Mouse (Mus musculus) thymus, adult 2 months (tissue): ENCODE measurements around the gene Kif28. TPM values are rescaled to one million over a fixed set of nuclear protein-coding genes. Genes with fewer than 3 reads are reported as not detected.
"Not testable (repeated sequence)": the region's sequence is repeated elsewhere in the genome, so short reads cannot be mapped to it uniquely, and the experiment has no call there.

Source experiments
- DNase-seq: peaks from one replicate; pipeline ENCODE4 v3.0.0; 2021
- H3K27ac ChIP-seq: fragments of 200-500 bp; 2 replicates; pipeline ENCODE4 v1.5.1; 2012; ENCODE audit warnings: low read length, control low read depth; ENCODE audit not compliant: control insufficient read depth, insufficient read depth
- H3K27me3 ChIP-seq: fragments of 200-500 bp; 2 replicates; pipeline ENCODE4 v1.6.1; 2012; ENCODE audit warnings: mild to moderate bottlenecking, low read length, moderate library complexity, mixed read lengths; ENCODE audit not compliant: control insufficient read depth, insufficient read depth
- H3K36me3 ChIP-seq: fragments of 200-500 bp; 2 replicates; pipeline ENCODE4 v1.6.1; 2012; ENCODE audit warnings: mild to moderate bottlenecking, low read length, moderate library complexity; ENCODE audit not compliant: control insufficient read depth, insufficient read depth
- H3K4me1 ChIP-seq: fragments of 200-500 bp; replicated peaks from 2 replicates; pipeline ENCODE4 v1.6.1; 2012; ENCODE audit warnings: low read length; ENCODE audit not compliant: control insufficient read depth, insufficient read depth
- H3K4me3 ChIP-seq: fragments of 200-500 bp; 2 replicates; pipeline ENCODE4 v1.5.1; 2012; ENCODE audit warnings: mild to moderate bottlenecking, low read length, control low read depth, moderate library complexity; ENCODE audit not compliant: control insufficient read depth, insufficient read depth
- CTCF ChIP-seq: fragments of 200-500 bp; IDR thresholded peaks from 2 replicates; pipeline ENCODE4 v1.5.1; 2012; ENCODE audit warnings: mild to moderate bottlenecking, control low read depth, low read length, moderate library complexity, borderline replicate concordance; ENCODE audit not compliant: control insufficient read depth, poor library complexity, insufficient read depth; ENCODE audit errors: extremely low read depth
- POLR2A ChIP-seq: fragments of 200-500 bp; IDR thresholded peaks from 2 replicates; pipeline ENCODE4 v1.6.1; 2012; ENCODE audit warnings: mild to moderate bottlenecking, low read length, control low read depth, moderate library complexity; ENCODE audit not compliant: control insufficient read depth, poor library complexity, insufficient read depth; ENCODE audit errors: extremely low read depth
- WGBS: fragments of 180-500 bp; shearing (Covaris S2); methylation state at CpG from one replicate; pipeline ENCODE4 v1.1.7; 2018; 5-methylcytosine and 5-hydroxymethylcytosine counted together
- polyA plus RNA-seq: library from polyadenylated mRNA; depleted of rRNA; stranded (reverse); fragments of >200 nt; gene quantifications from 2 replicates; pipeline ENCODE4 v1.2.3, GENCODE M21; 2012

Gene Kif28
- polyA plus RNA-seq, 1 experiment: 0.03 TPM

GRCm38 (mm10) chr1:179728661-179729060 lies 16.4 kb downstream of the Kif28 start:
- 94% methylated on average over 10 of the region's 10 CpGs for WGBS
- TF ChIP-seq CTCF: no peak
- TF ChIP-seq POLR2A: no peak
- DNase-seq: no peak

GRCm38 (mm10) chr1:179722811-179723469 lies 22.1 kb downstream of the Kif28 start:
- no peak overlapping the region for H3K4me3 ChIP-seq
- DNase-seq: no peak
- TF ChIP-seq CTCF (no peak), POLR2A (no peak)
- no peaks in the 10 kb centered on the region for H3K4me1 ChIP-seq
- H3K36me3 ChIP-seq: no peaks in the 10 kb centered on the region
- H3K27ac ChIP-seq: no peak overlapping the region
- H3K27me3 ChIP-seq: no peaks in the 10 kb centered on the region
- 87% methylated on average over 8 of the region's 8 CpGs for WGBS

More at GRCm38 (mm10) chr1:179728661-179729060, 16.4 kb downstream of the Kif28 start:
- Histone ChIP-seq H3K36me3 (no peaks in the 10 kb centered on the region), H3K4me1 (no peaks in the 10 kb centered on the region), H3K4me3 (no peak overlapping the region), H3K27ac (no peak overlapping the region), H3K27me3 (no peaks in the 10 kb centered on the region)

- no peaks in the 10 kb centered on the region for H3K36me3 ChIP-seq
- no peaks in the 10 kb centered on the region for H3K27me3 ChIP-seq
- no peak overlapping the region for H3K4me3 ChIP-seq
- DNase-seq: no peak
- TF ChIP-seq POLR2A (no peak), CTCF (no peak)
- no peaks in the 10 kb centered on the region for H3K4me1 ChIP-seq
- WGBS: 68% methylated on average over 4 of the region's 4 CpGs
- no peak overlapping the region for H3K27ac ChIP-seq
These were observed 29.3 kb downstream of the Kif28 start for GRCm38 (mm10) chr1:179715786-179716185.

GRCm38 (mm10) chr1:179715289-179715688 lies 29.8 kb downstream of the Kif28 start:
- H3K36me3 ChIP-seq, H3K27ac ChIP-seq, H3K27me3 ChIP-seq, H3K4me3 ChIP-seq, DNase-seq, H3K4me1 ChIP-seq: not testable (repeated sequence)
- 94% methylated on average over 4 of the region's 4 CpGs for WGBS

GRCm38 (mm10) chr1:179713367-179713766 lies 31.7 kb downstream of the Kif28 start:
- Histone ChIP-seq H3K27me3 (no peaks in the 10 kb centered on the region), H3K4me3 (no peak overlapping the region), H3K36me3 (no peaks in the 10 kb centered on the region), H3K27ac (no peak overlapping the region), H3K4me1 (no peaks in the 10 kb centered on the region)
- DNase-seq: no peak
- no peak for TF ChIP-seq CTCF
- 94% methylated on average over 3 of the region's 3 CpGs for WGBS

- TF ChIP-seq CTCF (no peak), POLR2A (no peak)
- no peaks in the 10 kb centered on the region for H3K4me1 ChIP-seq
- no peak overlapping the region for H3K27ac ChIP-seq
- H3K27me3 ChIP-seq: no peaks in the 10 kb centered on the region
- 95% methylated on average over 7 of the region's 7 CpGs for WGBS
- no peaks in the 10 kb centered on the region for H3K36me3 ChIP-seq
- DNase-seq: no peak
- H3K4me3 ChIP-seq: no peak overlapping the region
These were observed 32.4 kb downstream of the Kif28 start for GRCm38 (mm10) chr1:179712658-179713057.

GRCm38 (mm10) chr1:179710739-179711138 lies 34.3 kb downstream of the Kif28 start:
- H3K27me3 ChIP-seq: no peaks in the 10 kb centered on the region
- no peaks in the 10 kb centered on the region for H3K4me1 ChIP-seq
- WGBS: 78% methylated on average over 5 of the region's 5 CpGs
- no peaks in the 10 kb centered on the region for H3K36me3 ChIP-seq
- H3K4me3 ChIP-seq: no peak overlapping the region
- no peak overlapping the region for H3K27ac ChIP-seq
- DNase-seq: no peak
- no peak for TF ChIP-seq CTCF
- TF ChIP-seq POLR2A: no peak
